In the genomic region with DNA sequence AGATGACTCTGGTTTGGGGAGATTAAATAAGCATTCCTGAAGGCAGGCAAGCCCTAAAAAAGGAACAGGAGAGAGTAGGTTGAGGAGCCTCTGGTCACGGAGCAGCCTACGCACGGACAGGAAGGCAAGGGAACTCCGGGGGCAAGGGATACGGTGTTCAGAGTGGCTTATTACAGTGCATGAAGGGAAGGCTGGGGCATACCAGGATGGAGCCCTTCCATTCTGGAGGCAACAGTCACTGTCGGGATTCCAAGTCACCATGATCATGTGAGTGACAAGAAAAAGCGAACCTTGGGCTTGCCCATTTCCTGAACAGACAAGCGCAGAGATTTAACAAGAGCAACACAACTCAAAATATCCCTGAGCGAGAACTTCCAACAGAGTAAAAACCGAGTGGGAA, we compare ENCODE assay signal across 12 mouse cellular contexts.
"Had no signal": no experiment of that assay in that cellular context is flagged by ENCODE, and none has a peak within 500 bp of the region (broad histone marks: within the 10 kb centered on the region; RNA-seq: fewer than 3 reads in every experiment).

No protein-coding gene starts in this region.

- ATAC-seq: intestine, embryonic 16.5 days; liver, postnatal 0 days; lung, postnatal 0 days; midbrain, embryonic 15.5 days had no signal

- DNase-seq: kidney, adult 18-20 months; kidney, adult 9 months; kidney, postnatal 14 days; kidney, postnatal 4 days; layer of hippocampus, postnatal 36 days; liver, postnatal 0 days; lung, embryonic 14.5 days; thymus, adult 2 months; thymus, postnatal 14 days had no signal
